Mouse (Mus musculus): ENCODE data around the gene Gstm7.
"Not testable (repeated sequence)": the region's sequence is repeated elsewhere in the genome, so short reads cannot be mapped to it uniquely, and the experiment has no call there.

Gene Gstm7

GRCm38 (mm10) chr3:107931670-107932069 is at the start of gene Gstm7:
Gene Gstm7 (minus strand): TSS chr3:107931817.
- peak; percentile 90 for DNase-seq (ENCODE audit: low read depth, low spot score)

GRCm38 (mm10) chr3:107981261-107981660 is 49.6 kb upstream of the Gstm7 start:
- no peak for DNase-seq (ENCODE audit: low read depth, low spot score)

GRCm38 (mm10) chr3:107977691-107978090 is 46.1 kb upstream of the Gstm7 start:
- no peak for DNase-seq (ENCODE audit: low read depth, low spot score)

GRCm38 (mm10) chr3:107974237-107974636 is 42.6 kb upstream of the Gstm7 start:
- DNase-seq (ENCODE audit: low read depth, low spot score) = no peak

GRCm38 (mm10) chr3:107972070-107972469 is 40.5 kb upstream of the Gstm7 start:
- DNase-seq (ENCODE audit: low read depth, low spot score) = no peak

- not testable (repeated sequence) for DNase-seq (ENCODE audit: low read depth, low spot score)
Observed at GRCm38 (mm10) chr3:107971101-107971500, 39.5 kb upstream of the Gstm7 start.

GRCm38 (mm10) chr3:107968724-107969395 is 37.2 kb upstream of the Gstm7 start, which contains the start of gene Gstm3:
Gene Gstm3 (minus strand): TSS chr3:107969283.
- DNase-seq (ENCODE audit: low read depth, low spot score) = no peak

- no peak for DNase-seq (ENCODE audit: low read depth, low spot score)
Observed at GRCm38 (mm10) chr3:107966631-107967030, 35.0 kb upstream of the Gstm7 start.

- no peak for DNase-seq (ENCODE audit: low read depth, low spot score)
Observed at GRCm38 (mm10) chr3:107965592-107965991, 34.0 kb upstream of the Gstm7 start.

- no peak for DNase-seq (ENCODE audit: low read depth, low spot score)
Observed at GRCm38 (mm10) chr3:107964656-107965308, 33.2 kb upstream of the Gstm7 start.

- DNase-seq (ENCODE audit: low read depth, low spot score) = no peak
Observed at GRCm38 (mm10) chr3:107964026-107964425, 32.4 kb upstream of the Gstm7 start.

- not testable (repeated sequence) for DNase-seq (ENCODE audit: low read depth, low spot score)
Observed at GRCm38 (mm10) chr3:107955260-107955659, 23.6 kb upstream of the Gstm7 start.

GRCm38 (mm10) chr3:107953906-107954305 is 22.3 kb upstream of the Gstm7 start:
- DNase-seq (ENCODE audit: low read depth, low spot score) = no peak

GRCm38 (mm10) chr3:107953328-107953755 is 21.7 kb upstream of the Gstm7 start:
- peak; percentile 71 for DNase-seq (ENCODE audit: low read depth, low spot score)

GRCm38 (mm10) chr3:107950531-107950930 is 18.9 kb upstream of the Gstm7 start:
- no peak for DNase-seq (ENCODE audit: low read depth, low spot score)

- DNase-seq (ENCODE audit: low read depth, low spot score) = not testable (repeated sequence)
Observed at GRCm38 (mm10) chr3:107949461-107949860, 17.8 kb upstream of the Gstm7 start.

GRCm38 (mm10) chr3:107945729-107946128 is 14.1 kb upstream of the Gstm7 start:
- no peak for DNase-seq (ENCODE audit: low read depth, low spot score)

- no peak for DNase-seq (ENCODE audit: low read depth, low spot score)
Observed at GRCm38 (mm10) chr3:107943239-107943990, 11.8 kb upstream of the Gstm7 start, which contains the start of gene Gstm6. Gene Gstm6 (minus strand): TSS chr3:107943749.

GRCm38 (mm10) chr3:107941261-107941660 is 9.6 kb upstream of the Gstm7 start:
- no peak for DNase-seq (ENCODE audit: low read depth, low spot score)

GRCm38 (mm10) chr3:107940524-107940923 is 8.9 kb upstream of the Gstm7 start:
- DNase-seq (ENCODE audit: low read depth, low spot score) = no peak

GRCm38 (mm10) chr3:107939830-107940229 is 8.2 kb upstream of the Gstm7 start:
- no peak for DNase-seq (ENCODE audit: low read depth, low spot score)

GRCm38 (mm10) chr3:107939403-107939802 is 7.8 kb upstream of the Gstm7 start:
- DNase-seq (ENCODE audit: low read depth, low spot score) = peak; percentile 84

Data from skeletal muscle tissue, adult 2 months (tissue).